Mouse (Mus musculus): ENCODE results near the gene Ccdc38. TPM values are rescaled to one million over a fixed set of nuclear protein-coding genes. Genes with fewer than 3 reads are reported as not detected.
A peak's percentile ranks its signal among the peaks of the same experiment; 100 is the strongest.

The Ccdc38 gene
- polyA plus RNA-seq, 1 experiment, result not detected

- Histone ChIP-seq H3K4me3 (replicated peaks) (no peak overlapping the region), H3K36me3 (replicated peaks; ENCODE audit: low read length) (no peaks in the 10 kb centered on the region), H3K4me1 (peaks cover 23% of the 10 kb centered on the region), H3K9me3 (no peaks in the 10 kb centered on the region), H3K27me3 (replicated peaks) (peaks cover 2% of the 10 kb centered on the region)
- TF ChIP-seq FLI1 (IDR thresholded peaks at IDR 0.05; ENCODE audit: low read length) (no peak), GATA1 (IDR thresholded peaks at IDR 0.05; ENCODE audit: borderline replicate concordance, low read length) (no peak)
These were observed 21.3 kb upstream of the Ccdc38 start for GRCm38 (mm10) chr10:93519159-93519558.

GRCm38 (mm10) chr10:93519756-93520155, 20.7 kb upstream of the Ccdc38 start:
- H3K4me1 ChIP-seq, result peaks cover 23% of the 10 kb centered on the region
- TF ChIP-seq GATA1 (IDR thresholded peaks at IDR 0.05; ENCODE audit: borderline replicate concordance, low read length) (no peak), FLI1 (IDR thresholded peaks at IDR 0.05; ENCODE audit: low read length) (no peak)
- H3K4me3 ChIP-seq (replicated peaks), result no peak overlapping the region
- no peaks in the 10 kb centered on the region for H3K9me3 ChIP-seq
- no peaks in the 10 kb centered on the region for H3K36me3 ChIP-seq (replicated peaks; ENCODE audit: low read length)
- peaks cover 2% of the 10 kb centered on the region for H3K27me3 ChIP-seq (replicated peaks)

- Histone ChIP-seq H3K27me3 (replicated peaks) (peaks cover 4% of the 10 kb centered on the region), H3K4me1 (peaks cover 18% of the 10 kb centered on the region), H3K36me3 (replicated peaks; ENCODE audit: low read length) (no peaks in the 10 kb centered on the region), H3K9me3 (no peaks in the 10 kb centered on the region), H3K4me3 (replicated peaks) (no peak overlapping the region)
- TF ChIP-seq GATA1 (IDR thresholded peaks at IDR 0.05; ENCODE audit: borderline replicate concordance, low read length) (no peak), FLI1 (IDR thresholded peaks at IDR 0.05; ENCODE audit: low read length) (no peak)
These were observed 19.4 kb upstream of the Ccdc38 start for GRCm38 (mm10) chr10:93520994-93521393.

- peaks cover 12% of the 10 kb centered on the region for H3K27me3 ChIP-seq (replicated peaks)
- H3K4me1 ChIP-seq, result peaks cover 11% of the 10 kb centered on the region
- TF ChIP-seq FLI1 (IDR thresholded peaks at IDR 0.05; ENCODE audit: low read length) (no peak), GATA1 (IDR thresholded peaks at IDR 0.05; ENCODE audit: borderline replicate concordance, low read length) (no peak)
- H3K9me3 ChIP-seq, result peaks cover 5% of the 10 kb centered on the region
- no peaks in the 10 kb centered on the region for H3K36me3 ChIP-seq (replicated peaks; ENCODE audit: low read length)
- no peak overlapping the region for H3K4me3 ChIP-seq (replicated peaks)
These were observed 15.1 kb upstream of the Ccdc38 start for GRCm38 (mm10) chr10:93525329-93525728.

- peaks cover 23% of the 10 kb centered on the region for H3K4me1 ChIP-seq
- H3K27me3 ChIP-seq (replicated peaks), result peaks cover 31% of the 10 kb centered on the region
- no peaks in the 10 kb centered on the region for H3K9me3 ChIP-seq
- no peak overlapping the region for H3K4me3 ChIP-seq (replicated peaks)
- TF ChIP-seq GATA1 (IDR thresholded peaks at IDR 0.05; ENCODE audit: borderline replicate concordance, low read length) (no peak), FLI1 (IDR thresholded peaks at IDR 0.05; ENCODE audit: low read length) (no peak)
- no peaks in the 10 kb centered on the region for H3K36me3 ChIP-seq (replicated peaks; ENCODE audit: low read length)
These were observed 2.1 kb upstream of the Ccdc38 start for GRCm38 (mm10) chr10:93538287-93538686.

- Histone ChIP-seq H3K27me3 (replicated peaks) (peaks cover 31% of the 10 kb centered on the region), H3K4me1 (peaks cover 24% of the 10 kb centered on the region), H3K9me3 (no peaks in the 10 kb centered on the region), H3K36me3 (replicated peaks; ENCODE audit: low read length) (no peaks in the 10 kb centered on the region), H3K4me3 (replicated peaks) (no peak overlapping the region)
- no peak for TF ChIP-seq GATA1 (IDR thresholded peaks at IDR 0.05; ENCODE audit: borderline replicate concordance, low read length)
These were observed 1.6 kb upstream of the Ccdc38 start for GRCm38 (mm10) chr10:93538818-93539217.

- H3K4me3 ChIP-seq (replicated peaks), result peak within 1 kb of the TSS; percentile 91
- peaks cover 25% of the 10 kb centered on the region for H3K27me3 ChIP-seq (replicated peaks)
- no peaks in the 10 kb centered on the region for H3K9me3 ChIP-seq
- peaks cover 20% of the 10 kb centered on the region for H3K4me1 ChIP-seq
- TF ChIP-seq GATA1 (IDR thresholded peaks at IDR 0.05; ENCODE audit: borderline replicate concordance, low read length) (no peak), FLI1 (IDR thresholded peaks at IDR 0.05; ENCODE audit: low read length) (no peak)
- H3K36me3 ChIP-seq (replicated peaks; ENCODE audit: low read length), result no peaks in the 10 kb centered on the region
These were observed 529 bp upstream of the Ccdc38 start, which contains the start of gene Amdhd1 for GRCm38 (mm10) chr10:93539775-93540430. TSS of gene Amdhd1 (minus strand) at chr10:93540033.

GRCm38 (mm10) chr10:93541585-93541984, 1.2 kb downstream of the Ccdc38 start:
- H3K27me3 ChIP-seq (replicated peaks), result peaks cover 15% of the 10 kb centered on the region
- no peak overlapping the region for H3K4me3 ChIP-seq (replicated peaks)
- TF ChIP-seq GATA1 (IDR thresholded peaks at IDR 0.05; ENCODE audit: borderline replicate concordance, low read length) (no peak), FLI1 (IDR thresholded peaks at IDR 0.05; ENCODE audit: low read length) (no peak)
- no peaks in the 10 kb centered on the region for H3K36me3 ChIP-seq (replicated peaks; ENCODE audit: low read length)
- H3K4me1 ChIP-seq, result peaks cover 20% of the 10 kb centered on the region
- no peaks in the 10 kb centered on the region for H3K9me3 ChIP-seq

- no peaks in the 10 kb centered on the region for H3K9me3 ChIP-seq
- peaks cover 22% of the 10 kb centered on the region for H3K4me1 ChIP-seq
These were observed 1.9 kb downstream of the Ccdc38 start for GRCm38 (mm10) chr10:93542356-93542755.

GRCm38 (mm10) chr10:93543176-93543575, 2.7 kb downstream of the Ccdc38 start:
- Histone ChIP-seq H3K4me3 (replicated peaks) (no peak overlapping the region), H3K27me3 (replicated peaks) (peaks cover 7% of the 10 kb centered on the region), H3K4me1 (peaks cover 30% of the 10 kb centered on the region), H3K36me3 (replicated peaks; ENCODE audit: low read length) (no peaks in the 10 kb centered on the region), H3K9me3 (no peaks in the 10 kb centered on the region)
- TF ChIP-seq FLI1 (IDR thresholded peaks at IDR 0.05; ENCODE audit: low read length), result no peak
- no peak for TF ChIP-seq GATA1 (IDR thresholded peaks at IDR 0.05; ENCODE audit: borderline replicate concordance, low read length)

More at GRCm38 (mm10) chr10:93542356-93542755, 1.9 kb downstream of the Ccdc38 start:
- Histone ChIP-seq H3K4me3 (replicated peaks) (no peak overlapping the region), H3K27me3 (replicated peaks) (peaks cover 14% of the 10 kb centered on the region), H3K36me3 (replicated peaks; ENCODE audit: low read length) (no peaks in the 10 kb centered on the region)
- no peak for TF ChIP-seq GATA1 (IDR thresholded peaks at IDR 0.05; ENCODE audit: borderline replicate concordance, low read length)
- no peak for TF ChIP-seq FLI1 (IDR thresholded peaks at IDR 0.05; ENCODE audit: low read length)

Measured in megakaryocyte, embryonic 14.5 days (primary cell).